Mouse (Mus musculus) CD4-positive helper T cell, adult 2 months (primary cell): ENCODE results near the gene Crygb.
"Not testable (repeated sequence)": the region's sequence is repeated elsewhere in the genome, so short reads cannot be mapped to it uniquely, and the experiment has no call there.

Experiments
- DNase-seq: peaks from one replicate; pipeline ENCODE4 v3.0.0-alpha.2; 2012; ENCODE audit warnings: low read depth, missing footprints, low spot score

The Crygb gene

GRCm38 (mm10) chr1:65073589-65073988, 8.5 kb downstream of the Crygb start, which contains the start of gene Crygc:
Crygc (minus strand) TSS chr1:65073689.
- no peak for DNase-seq

GRCm38 (mm10) chr1:65067842-65068241, 14.2 kb downstream of the Crygb start:
- DNase-seq: no peak

- no peak for DNase-seq
These were observed 17.9 kb downstream of the Crygb start for GRCm38 (mm10) chr1:65064201-65064600.

GRCm38 (mm10) chr1:65063352-65063751, 18.7 kb downstream of the Crygb start, which contains the start of gene Crygd:
Crygd (minus strand) TSS chr1:65063452.
- DNase-seq: no peak

GRCm38 (mm10) chr1:65052140-65052539, 29.9 kb downstream of the Crygb start:
- no peak for DNase-seq

- DNase-seq: no peak
These were observed 30.4 kb downstream of the Crygb start for GRCm38 (mm10) chr1:65051696-65052095.

- not testable (repeated sequence) for DNase-seq
These were observed 31.1 kb downstream of the Crygb start, which contains the start of gene Cryge for GRCm38 (mm10) chr1:65050952-65051351. Cryge (minus strand) TSS chr1:65051149.

- no peak for DNase-seq
These were observed 33.3 kb downstream of the Crygb start for GRCm38 (mm10) chr1:65048781-65049180.

- DNase-seq: no peak
These were observed 35.5 kb downstream of the Crygb start for GRCm38 (mm10) chr1:65046401-65047109.

GRCm38 (mm10) chr1:65043433-65043832, 38.7 kb downstream of the Crygb start:
- no peak for DNase-seq

GRCm38 (mm10) chr1:65041837-65042236, 40.3 kb downstream of the Crygb start:
- no peak for DNase-seq

- no peak for DNase-seq
These were observed 41.3 kb downstream of the Crygb start for GRCm38 (mm10) chr1:65040806-65041205.

- DNase-seq: no peak
These were observed 42.4 kb downstream of the Crygb start for GRCm38 (mm10) chr1:65039679-65040078.

GRCm38 (mm10) chr1:65037542-65037941, 44.5 kb downstream of the Crygb start:
- DNase-seq: no peak

GRCm38 (mm10) chr1:65035513-65035912, 46.6 kb downstream of the Crygb start:
- DNase-seq: no peak

- no peak for DNase-seq
These were observed 49.4 kb downstream of the Crygb start, which contains the start of gene Akr1cl for GRCm38 (mm10) chr1:65032641-65033040. Akr1cl (minus strand) TSS chr1:65032759.
